Mouse (Mus musculus): ENCODE measurements around the gene Slco1a4.
"Not testable (repeated sequence)": the region's sequence is repeated elsewhere in the genome, so short reads cannot be mapped to it uniquely, and the experiment has no call there.

Slco1a4 gene

GRCm38 (mm10) chr6:141856085-141856484 is at the start of gene Slco1a4:
Gene Slco1a4, minus strand, starts transcription at chr6:141856199.
- DNase-seq (ENCODE audit: low spot score), result no peak

- DNase-seq (ENCODE audit: low spot score), result no peak
These were observed 42.2 kb upstream of the Slco1a4 start for GRCm38 (mm10) chr6:141898197-141898596.

GRCm38 (mm10) chr6:141889723-141890122 is 33.7 kb upstream of the Slco1a4 start:
- DNase-seq (ENCODE audit: low spot score), result no peak

GRCm38 (mm10) chr6:141888248-141888647 is 32.2 kb upstream of the Slco1a4 start:
- no peak for DNase-seq (ENCODE audit: low spot score)

GRCm38 (mm10) chr6:141882581-141882980 is 26.6 kb upstream of the Slco1a4 start:
- DNase-seq (ENCODE audit: low spot score), result no peak

- DNase-seq (ENCODE audit: low spot score), result not testable (repeated sequence)
These were observed 19.7 kb upstream of the Slco1a4 start for GRCm38 (mm10) chr6:141875742-141876141.

- DNase-seq (ENCODE audit: low spot score), result no peak
These were observed 15.7 kb upstream of the Slco1a4 start for GRCm38 (mm10) chr6:141871711-141872110.

- DNase-seq (ENCODE audit: low spot score), result no peak
These were observed 12.7 kb upstream of the Slco1a4 start for GRCm38 (mm10) chr6:141868735-141869134.

- no peak for DNase-seq (ENCODE audit: low spot score)
These were observed 10.0 kb upstream of the Slco1a4 start for GRCm38 (mm10) chr6:141866026-141866425.

- peak; percentile 10 for DNase-seq (ENCODE audit: low spot score)
These were observed 1.9 kb upstream of the Slco1a4 start for GRCm38 (mm10) chr6:141857735-141858531.

- no peak for DNase-seq (ENCODE audit: low spot score)
These were observed 2.4 kb downstream of the Slco1a4 start for GRCm38 (mm10) chr6:141853616-141854015.

GRCm38 (mm10) chr6:141849051-141849450 is 6.9 kb downstream of the Slco1a4 start:
- DNase-seq (ENCODE audit: low spot score), result peak; percentile 4

- peak; percentile 38 for DNase-seq (ENCODE audit: low spot score)
These were observed 58.2 kb downstream of the Slco1a4 start for GRCm38 (mm10) chr6:141797837-141798236.

GRCm38 (mm10) chr6:141774476-141774875 is 81.5 kb downstream of the Slco1a4 start:
- DNase-seq (ENCODE audit: low spot score), result peak; percentile 5

GRCm38 (mm10) chr6:141773710-141774109 is 82.3 kb downstream of the Slco1a4 start, which contains the start of gene Gm5724:
Gene Gm5724, minus strand, starts transcription at chr6:141773810.
- no peak for DNase-seq (ENCODE audit: low spot score)

All from urinary bladder, postnatal 14 days (tissue).